Mouse (Mus musculus): Measurements from ENCODE around the gene Gdf7.

Gdf7 gene

DNA sequence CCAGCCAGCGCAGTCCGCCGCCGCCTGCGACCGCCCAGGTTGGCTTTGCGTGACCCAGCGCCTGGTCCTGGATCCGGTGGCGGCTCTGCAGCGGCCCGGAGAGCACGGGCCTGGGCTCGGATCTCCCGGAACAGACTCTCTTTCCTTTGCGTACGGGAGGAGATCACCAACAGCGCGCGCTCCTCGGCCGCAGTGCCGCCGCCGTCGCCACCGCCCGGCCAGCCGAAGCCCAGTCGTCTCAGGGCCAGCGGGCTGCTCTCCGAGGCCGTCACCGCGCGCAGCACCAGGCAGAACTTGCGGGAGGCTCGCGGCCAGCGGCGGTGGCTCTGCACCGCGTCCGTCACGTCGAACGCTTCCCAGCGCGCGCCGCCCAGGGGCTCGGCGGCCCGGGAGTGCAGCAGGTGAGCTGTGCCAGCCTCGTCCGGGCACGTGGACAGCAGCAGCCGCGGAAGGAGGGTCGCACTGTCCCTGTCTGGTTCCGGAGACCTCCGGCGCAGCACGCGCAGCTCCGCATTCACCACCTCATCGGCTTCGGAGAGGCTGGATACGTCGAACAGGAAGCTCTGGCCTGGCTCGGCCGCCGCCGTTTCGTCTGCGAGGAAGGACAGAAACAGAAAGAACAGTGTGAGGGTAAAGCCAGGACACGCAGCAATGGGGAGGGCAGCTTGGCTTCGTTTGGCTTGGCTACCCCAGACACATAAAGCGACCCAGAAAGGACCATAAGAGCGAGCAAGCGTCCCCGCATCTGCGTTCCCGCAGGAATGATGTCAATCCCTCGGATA lies 3.2 kb downstream of the Gdf7 start:
- no peak for DNase-seq (ENCODE audit: low spot score in 2 of 2)

DNA sequence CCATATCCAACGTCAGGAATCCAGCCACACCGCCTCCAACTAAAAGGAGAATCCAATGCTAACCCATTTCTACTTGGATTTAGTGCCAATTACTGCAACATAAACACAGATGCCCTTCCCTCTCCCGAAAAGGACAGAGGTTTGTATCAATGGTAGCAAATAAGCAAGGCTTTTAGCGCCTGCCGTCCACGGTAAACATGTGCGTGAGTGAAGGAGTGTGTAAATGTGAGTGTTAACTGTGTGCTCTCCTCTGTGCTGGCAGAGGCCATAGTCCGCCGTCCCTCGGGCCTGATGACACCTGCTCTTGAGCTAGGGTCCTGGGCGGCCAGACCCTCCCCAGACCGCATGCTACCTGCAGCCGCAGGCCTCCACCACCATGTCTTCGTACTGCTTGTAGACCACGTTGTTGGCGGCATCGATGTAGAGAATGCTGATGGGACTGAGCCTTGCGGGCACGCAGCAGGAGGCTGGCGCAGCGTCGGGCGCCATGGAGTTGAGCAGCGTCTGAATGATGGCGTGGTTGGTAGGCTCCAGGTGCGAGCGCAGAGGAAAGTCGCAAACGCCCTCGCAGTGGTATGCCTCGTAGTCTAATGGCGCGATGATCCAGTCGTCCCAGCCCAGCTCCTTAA lies 4.1 kb downstream of the Gdf7 start:
- DNase-seq (ENCODE audit: low spot score in 2 of 2) = no peak

DNA sequence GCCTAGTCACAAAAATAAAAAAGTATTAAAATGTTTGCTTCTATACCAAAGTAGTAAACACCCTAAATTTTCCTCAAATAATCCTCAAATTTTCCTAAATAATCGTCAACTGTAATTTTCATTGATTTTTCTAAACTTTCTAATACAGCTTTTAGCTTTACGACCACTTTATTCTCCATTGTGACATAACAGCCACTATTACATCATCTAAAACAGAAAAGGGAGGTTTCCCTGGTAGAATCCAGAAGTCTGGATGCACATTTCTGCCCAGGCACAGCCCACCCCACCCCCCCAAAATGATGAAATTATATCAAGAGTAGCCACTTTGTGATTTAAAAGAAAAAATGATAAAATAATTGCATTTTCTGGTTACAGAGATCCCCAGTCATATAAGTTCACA lies 5.6 kb downstream of the Gdf7 start:
- DNase-seq (ENCODE audit: low spot score in 2 of 2) = no peak

DNA sequence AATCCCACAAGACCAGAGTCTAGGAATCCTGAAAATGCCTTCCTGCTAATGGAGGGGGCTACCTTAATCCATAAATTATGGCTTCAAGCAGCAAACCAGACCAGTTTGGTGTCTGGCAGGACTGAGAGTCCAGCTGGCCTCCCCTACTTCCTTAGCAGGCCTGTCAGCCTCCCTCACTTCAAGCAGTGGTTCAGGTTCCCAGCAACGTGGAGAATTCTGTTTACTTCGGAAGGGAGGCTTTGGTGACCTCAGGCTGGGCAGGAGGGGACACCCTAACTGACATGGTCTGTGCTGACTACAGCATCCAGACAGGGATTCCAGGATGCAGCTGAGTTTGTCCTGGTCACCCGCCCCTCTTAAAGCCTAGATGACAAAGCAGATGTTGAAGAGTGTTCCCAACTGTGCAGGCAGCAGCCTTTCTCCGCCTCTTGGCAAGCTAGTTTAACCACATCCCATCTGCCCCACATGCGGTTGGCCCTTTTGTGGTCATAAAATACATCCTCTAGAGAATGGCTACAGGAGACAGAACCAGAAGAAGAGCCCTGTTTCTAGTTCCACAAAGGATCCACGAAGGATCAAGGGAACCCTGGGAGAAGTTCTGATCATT lies 6.3 kb downstream of the Gdf7 start:
- DNase-seq (ENCODE audit: low spot score in 2 of 2) = no peak

DNA sequence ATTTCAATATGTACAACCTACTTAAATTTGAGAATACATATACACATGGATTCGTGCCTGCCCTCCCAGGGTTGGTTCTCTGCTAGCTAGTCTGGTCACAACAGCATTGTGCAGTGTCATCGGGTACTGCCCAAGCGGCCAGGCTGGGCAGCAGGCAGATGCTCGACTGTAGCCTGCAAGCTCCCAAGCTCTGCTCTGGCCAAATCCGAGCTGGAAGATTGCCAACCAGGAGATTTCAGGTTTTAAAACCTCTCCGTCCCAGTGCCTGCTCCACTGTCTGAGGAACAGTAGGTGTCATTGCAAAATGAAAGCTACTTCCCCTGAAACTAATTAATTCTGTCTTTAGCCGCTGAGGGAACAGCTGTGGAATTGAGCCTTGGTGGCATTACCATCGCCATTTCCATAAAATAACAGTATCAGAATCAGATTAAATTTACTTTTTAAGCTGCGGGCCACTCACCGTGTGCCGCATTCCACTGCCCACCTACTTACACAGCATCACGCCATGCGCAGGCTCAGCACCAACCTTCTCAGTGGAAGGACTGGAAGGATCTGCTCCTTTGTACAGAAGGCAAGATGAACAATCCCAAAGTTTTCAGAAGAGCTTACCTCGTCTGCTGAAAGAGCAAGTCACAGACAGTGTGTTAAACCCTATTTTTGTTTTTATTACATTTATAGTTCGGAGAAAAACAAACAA lies 10.4 kb downstream of the Gdf7 start:
- no peak for DNase-seq (ENCODE audit: low spot score in 2 of 2)

GRCm38 (mm10) chr12:8289499-8289898 lies 12.3 kb downstream of the Gdf7 start:
- DNase-seq (ENCODE audit: low spot score in 2 of 2) = no peak

DNA sequence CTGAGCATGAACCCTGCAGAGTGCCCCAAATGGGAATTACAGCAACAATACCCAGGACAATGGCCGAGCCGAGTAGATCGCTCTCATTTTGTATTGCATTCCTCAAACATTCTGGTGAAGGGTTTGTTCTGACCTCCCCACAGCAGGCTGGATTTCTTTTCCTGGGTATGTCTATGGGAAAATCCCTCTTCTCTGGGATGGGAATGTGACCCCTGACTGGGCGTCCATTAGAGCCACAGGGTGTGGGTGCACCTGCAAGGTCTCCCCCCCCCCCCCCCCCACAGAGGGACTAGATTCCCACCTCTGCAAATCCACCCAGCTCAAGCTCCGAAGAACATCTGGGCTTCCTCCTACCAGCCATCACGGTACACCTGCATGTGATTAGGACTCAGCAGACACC lies 12.7 kb downstream of the Gdf7 start:
- DNase-seq (ENCODE audit: low spot score in 2 of 2) = no peak

GRCm38 (mm10) chr12:8287970-8288369 lies 13.8 kb downstream of the Gdf7 start:
- no peak for DNase-seq (ENCODE audit: low spot score in 2 of 2)

DNA sequence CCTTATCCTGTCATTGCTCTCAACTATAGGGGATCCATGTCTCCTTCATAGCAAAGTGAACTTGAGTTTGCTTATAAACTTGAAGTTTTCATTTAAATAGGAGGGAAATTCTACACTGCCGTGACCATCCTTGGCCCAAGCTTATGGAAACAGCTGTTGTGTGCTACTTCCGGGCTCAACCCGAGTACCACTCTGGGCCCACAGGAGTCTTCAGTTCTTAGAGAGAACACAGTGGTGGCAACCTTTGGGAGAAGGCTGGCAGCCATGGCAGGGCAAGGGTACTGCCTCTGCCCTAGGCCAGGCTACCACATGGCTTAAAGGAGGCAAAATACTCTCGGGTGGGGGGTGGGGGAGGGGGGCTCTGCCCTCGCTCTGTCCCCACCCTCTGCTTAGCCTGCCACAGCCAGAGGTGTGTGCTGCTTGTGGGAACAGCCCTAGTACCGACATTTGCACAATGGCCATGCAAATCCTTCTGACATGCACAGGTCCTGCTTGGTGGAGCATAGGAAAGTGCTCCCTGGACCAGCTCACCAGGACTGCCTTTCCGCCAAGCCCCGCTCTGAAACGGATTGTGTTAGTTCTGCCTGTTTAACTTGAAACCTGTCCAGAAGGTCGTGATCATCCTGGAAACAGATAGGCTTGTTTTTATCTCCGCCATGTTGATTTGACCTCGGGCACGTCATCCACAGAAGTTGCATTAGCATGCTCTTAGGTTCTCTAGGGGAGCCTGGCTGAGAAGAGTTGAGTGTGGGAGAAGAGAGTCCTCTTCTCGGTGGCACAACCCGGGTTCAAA lies 20.3 kb downstream of the Gdf7 start:
- peak in 1 of 2 experiments; percentile 2 for DNase-seq (ENCODE audit: low spot score in 2 of 2)

DNA sequence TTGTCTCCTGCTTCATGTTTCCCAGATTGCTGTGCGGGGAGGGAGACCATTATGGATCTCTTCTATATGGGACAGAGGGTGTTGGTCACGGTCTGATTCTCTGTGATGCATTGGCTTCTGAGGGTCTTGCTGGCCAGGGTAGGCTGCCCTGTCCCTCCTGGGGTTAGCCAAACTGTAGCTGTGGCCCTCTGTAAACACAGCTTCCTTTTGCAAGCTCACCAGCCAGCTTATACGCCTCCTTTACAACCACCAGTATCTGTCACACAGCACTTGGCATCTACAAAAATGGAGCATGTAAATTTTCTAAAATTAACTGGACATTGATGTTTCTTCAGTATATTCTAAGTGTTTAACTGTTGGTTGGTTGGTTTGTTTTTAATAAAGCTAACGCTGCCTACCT lies 26.3 kb downstream of the Gdf7 start:
- DNase-seq (ENCODE audit: low spot score in 2 of 2) = no peak

DNA sequence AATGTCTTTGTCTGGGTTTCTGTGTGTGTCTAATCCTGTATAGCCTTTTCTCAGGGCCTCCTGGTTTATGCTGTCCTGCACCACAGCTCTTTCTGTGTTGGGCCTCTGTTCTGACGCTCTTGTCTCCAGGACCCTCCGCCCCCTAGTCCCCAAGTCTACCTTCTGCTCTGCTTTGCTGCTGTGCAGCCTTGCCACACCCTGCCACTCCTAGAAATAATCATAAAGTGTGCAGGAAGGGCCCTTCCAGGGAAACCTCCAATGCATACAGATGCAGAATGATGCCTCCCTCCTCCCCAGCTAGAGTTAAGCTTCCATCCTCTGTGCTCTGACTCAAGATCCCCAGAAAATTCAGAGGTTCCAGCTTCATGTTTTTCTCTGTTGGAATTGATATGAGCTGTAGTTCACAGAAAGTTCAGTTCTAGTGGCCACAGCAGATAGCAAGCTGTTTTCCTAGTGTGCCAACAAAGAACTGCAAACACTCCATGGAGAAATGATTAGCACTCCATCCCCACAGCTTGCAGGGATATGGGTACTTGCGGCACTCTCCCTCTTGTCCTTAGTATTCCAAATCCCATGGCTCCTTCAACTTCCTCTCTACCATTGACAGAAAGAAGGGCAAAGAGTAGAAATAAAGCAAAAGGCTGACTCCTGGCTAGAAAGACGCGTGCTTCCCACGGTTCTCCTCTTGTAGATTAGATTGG lies 28.1 kb downstream of the Gdf7 start:
- no peak for DNase-seq (ENCODE audit: low spot score in 2 of 2)

DNA sequence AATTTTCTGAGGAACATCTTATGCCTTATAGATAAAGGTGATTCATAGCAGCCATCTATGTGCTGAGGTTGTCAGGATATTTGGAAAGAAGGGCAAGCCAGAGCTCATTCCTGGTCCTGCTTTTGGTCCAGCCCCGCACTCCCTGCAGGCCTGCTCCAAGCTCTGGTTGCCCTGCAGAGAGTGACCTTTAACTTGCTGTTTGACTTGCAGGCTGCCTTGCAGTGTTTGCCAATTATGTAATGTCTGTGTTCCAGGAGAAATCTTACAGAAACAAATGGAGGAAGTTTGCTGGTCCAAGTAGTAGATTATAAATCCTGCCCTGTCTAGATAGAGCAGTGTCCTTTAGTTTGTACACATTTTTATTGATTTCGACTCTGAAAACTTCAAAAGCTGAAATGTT lies 30.3 kb downstream of the Gdf7 start:
- no peak for DNase-seq (ENCODE audit: low spot score in 2 of 2)

- DNase-seq (ENCODE audit: low spot score in 2 of 2) = no peak
These were observed 32.1 kb downstream of the Gdf7 start for GRCm38 (mm10) chr12:8269627-8270026.

GRCm38 (mm10) chr12:8266311-8266710 lies 35.4 kb downstream of the Gdf7 start:
- no peak for DNase-seq (ENCODE audit: low spot score in 2 of 2)

DNA sequence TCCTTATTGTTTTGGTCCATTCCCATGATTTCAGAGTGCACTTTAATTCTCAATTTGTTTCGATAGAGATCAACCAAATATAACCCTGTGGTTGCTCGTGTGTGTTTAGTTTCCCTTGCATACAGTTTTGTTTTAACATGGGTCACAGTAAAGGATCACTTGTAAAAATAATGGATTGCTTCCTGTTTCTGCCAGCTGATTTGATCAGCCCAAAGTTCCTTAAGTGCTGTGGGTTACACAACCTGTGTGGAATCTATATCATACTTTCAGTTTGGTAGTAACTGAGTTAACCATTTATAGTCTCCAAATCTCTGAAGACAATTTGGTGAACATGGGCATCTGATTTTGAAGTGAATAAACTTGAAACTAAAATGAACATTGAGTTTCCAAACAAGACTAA lies 41.5 kb downstream of the Gdf7 start:
- no peak for DNase-seq (ENCODE audit: low spot score in 2 of 2)
